Mouse (Mus musculus) hindbrain, embryonic 10.5 days (tissue): ENCODE measurements at regions not wholly inside any gene's neighbourhood (a gene's known extent, or its start where the extent isn't known, plus 50 kb on each side); places are given as distances from the start of the nearest gene placed in this dataset.

Experiments
- DNase-seq: peaks from one replicate; pipeline ENCODE4 v3.0.0-alpha.2; 2017; ENCODE audit warnings: low spot score
- H3K27ac ChIP-seq: fragments of 300-500 bp; sonication (generic); 2 replicates; pipeline ENCODE4 v1.5.1; 2016; ENCODE audit warnings: mild to moderate bottlenecking, moderate library complexity
- H3K27me3 ChIP-seq: fragments of 300-500 bp; sonication (generic); 2 replicates; pipeline ENCODE4 v1.6.1; 2016; ENCODE audit warnings: mild to moderate bottlenecking; ENCODE audit not compliant: poor library complexity, insufficient read depth, severe bottlenecking
- H3K36me3 ChIP-seq: fragments of 300-500 bp; sonication (generic); 2 replicates; pipeline ENCODE4 v1.6.1; 2016; ENCODE audit warnings: mild to moderate bottlenecking, moderate library complexity
- H3K4me1 ChIP-seq: fragments of 300-500 bp; sonication (generic); replicated peaks from 2 replicates; pipeline ENCODE4 v1.6.1; 2016; ENCODE audit warnings: mild to moderate bottlenecking
- H3K4me3 ChIP-seq: fragments of 300-500 bp; sonication (generic); 2 replicates; pipeline ENCODE4 v1.5.1; 2016; ENCODE audit warnings: mild to moderate bottlenecking, moderate library complexity
- H3K9me3 ChIP-seq: fragments of 300-500 bp; sonication (generic); 2 replicates; pipeline ENCODE4 v1.6.1; 2016; ENCODE audit warnings: mild to moderate bottlenecking, moderate library complexity
- WGBS: fragments of 180-500 bp; shearing (Covaris S2); methylation state at CpG from one replicate; pipeline ENCODE4 v1.1.7; 2016; 5-methylcytosine and 5-hydroxymethylcytosine counted together

DNA sequence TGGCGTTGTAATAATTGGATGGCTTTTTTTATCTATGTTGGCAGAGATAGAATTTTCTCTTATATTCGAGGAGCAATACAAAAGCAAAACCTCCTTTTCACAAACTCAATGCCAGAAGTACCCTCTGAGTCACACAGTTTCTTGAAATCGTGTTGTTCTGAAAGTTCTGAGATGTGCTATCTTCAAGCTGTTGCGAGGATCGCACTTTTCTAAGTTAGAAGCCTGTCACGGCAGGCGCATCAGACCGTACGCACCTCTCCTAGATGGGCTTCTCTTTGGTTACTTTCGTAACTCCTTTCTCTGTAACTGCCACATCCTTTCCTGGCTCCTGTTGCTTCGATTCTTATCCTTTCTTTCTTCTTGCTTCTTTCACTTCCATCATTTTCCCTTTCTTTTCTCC lies 271.2 kb upstream of the Arrdc3 start:
- H3K4me3 ChIP-seq, result no peak overlapping the region
- no peaks in the 10 kb centered on the region for H3K4me1 ChIP-seq
- H3K9me3 ChIP-seq, result no peaks in the 10 kb centered on the region
- no peak overlapping the region for H3K27ac ChIP-seq
- no peak for DNase-seq
- no peaks in the 10 kb centered on the region for H3K36me3 ChIP-seq
- WGBS, result 88% methylated on average over 11 of the region's 11 CpGs
- H3K27me3 ChIP-seq, result no peaks in the 10 kb centered on the region

GRCm38 (mm10) chr13:80613167-80613883 lies 269.9 kb upstream of the Arrdc3 start:
- no peak for DNase-seq
- no peaks in the 10 kb centered on the region for H3K9me3 ChIP-seq
- no peak overlapping the region for H3K4me3 ChIP-seq
- 82% methylated on average over 9 of the region's 9 CpGs for WGBS
- no peak overlapping the region for H3K27ac ChIP-seq
- H3K4me1 ChIP-seq, result no peaks in the 10 kb centered on the region
- H3K36me3 ChIP-seq, result no peaks in the 10 kb centered on the region
- H3K27me3 ChIP-seq, result no peaks in the 10 kb centered on the region

GRCm38 (mm10) chr13:80613884-80614247 lies 269.3 kb upstream of the Arrdc3 start:
- no peaks in the 10 kb centered on the region for H3K27me3 ChIP-seq
- no peaks in the 10 kb centered on the region for H3K36me3 ChIP-seq
- no peak overlapping the region for H3K27ac ChIP-seq
- H3K4me3 ChIP-seq, result no peak overlapping the region
- 50% methylated on average over 1 of the region's 1 CpGs for WGBS
- DNase-seq, result no peak
- H3K9me3 ChIP-seq, result no peaks in the 10 kb centered on the region
- no peaks in the 10 kb centered on the region for H3K4me1 ChIP-seq

DNA sequence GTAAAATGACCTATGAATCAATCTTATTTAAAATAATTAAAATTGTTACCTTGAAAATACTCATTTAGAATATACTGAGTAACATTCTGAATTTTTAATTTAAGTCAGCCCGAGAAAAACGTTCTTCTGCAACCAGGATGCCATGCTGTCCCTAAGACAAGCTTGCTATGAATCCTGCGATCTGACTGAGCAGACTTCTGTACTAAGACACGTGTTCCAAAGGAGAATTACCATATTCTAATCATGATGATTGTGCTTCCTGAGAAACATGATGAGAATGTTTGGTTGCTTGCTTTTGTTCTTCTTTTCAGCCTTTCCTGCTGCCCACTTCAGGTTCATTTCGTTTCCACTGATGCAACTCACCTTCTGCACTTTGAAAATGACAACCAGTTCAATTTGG lies 268.2 kb upstream of the Arrdc3 start:
- 65% methylated on average over 5 of the region's 5 CpGs for WGBS
- Histone ChIP-seq H3K27ac (no peak overlapping the region), H3K4me3 (no peak overlapping the region), H3K27me3 (no peaks in the 10 kb centered on the region), H3K9me3 (no peaks in the 10 kb centered on the region), H3K36me3 (no peaks in the 10 kb centered on the region), H3K4me1 (no peaks in the 10 kb centered on the region)
- no peak for DNase-seq

DNA sequence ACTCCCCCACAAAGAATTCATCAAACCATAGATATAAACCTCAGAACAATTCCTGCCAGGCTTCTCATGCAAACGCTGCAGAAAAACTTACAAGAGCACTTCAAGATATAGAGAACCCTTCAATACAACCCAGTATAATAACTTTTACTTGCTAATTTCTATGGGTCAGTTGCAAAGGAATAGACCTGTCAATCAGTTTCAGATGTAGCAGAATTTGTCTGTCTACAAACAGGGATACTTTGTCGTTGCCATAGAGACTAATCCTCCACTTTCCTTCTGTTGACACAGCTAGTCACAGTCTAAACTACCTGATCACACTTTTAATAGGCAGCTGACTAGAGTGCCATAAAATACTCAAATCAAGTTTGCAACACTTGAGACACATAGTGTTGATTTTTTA lies 260.2 kb upstream of the Arrdc3 start:
- no peaks in the 10 kb centered on the region for H3K9me3 ChIP-seq
- no peak for DNase-seq
- H3K4me3 ChIP-seq, result no peak overlapping the region
- no peak overlapping the region for H3K27ac ChIP-seq
- H3K4me1 ChIP-seq, result peaks cover 13% of the 10 kb centered on the region; the same call in 1 of the 2 replicates
- peaks cover 5% of the 10 kb centered on the region; the same call in 1 of the 2 replicates for H3K27me3 ChIP-seq
- 15% methylated on average over 2 of the region's 2 CpGs for WGBS
- H3K36me3 ChIP-seq, result no peaks in the 10 kb centered on the region

- Histone ChIP-seq H3K9me3 (no peaks in the 10 kb centered on the region), H3K4me1 (no peaks in the 10 kb centered on the region), H3K27ac (no peak overlapping the region), H3K4me3 (no peak overlapping the region), H3K36me3 (no peaks in the 10 kb centered on the region), H3K27me3 (no peaks in the 10 kb centered on the region)
- 78% methylated on average over 2 of the region's 2 CpGs for WGBS
- DNase-seq, result no peak
These were observed 241.8 kb upstream of the Arrdc3 start for GRCm38 (mm10) chr13:80641334-80641733.

DNA sequence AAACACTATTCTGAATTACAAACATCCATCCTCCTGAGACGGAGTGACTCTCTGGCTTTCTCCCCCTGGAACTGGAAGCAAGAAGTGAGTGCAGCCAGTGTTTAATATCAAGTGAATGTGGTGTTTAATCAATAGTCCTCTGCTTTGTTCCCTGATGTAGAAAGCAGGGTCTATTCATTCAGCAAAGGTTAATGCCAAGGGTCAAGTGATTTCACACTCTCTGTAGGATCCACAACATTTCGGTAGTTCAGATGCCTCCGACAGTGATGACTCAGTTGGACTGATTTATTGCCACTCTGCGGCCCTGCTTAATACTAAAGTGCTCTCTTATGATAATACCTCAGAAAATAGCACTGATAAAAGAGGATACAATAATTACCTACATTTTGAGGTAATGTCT lies 235.6 kb upstream of the Arrdc3 start:
- Histone ChIP-seq H3K4me3 (no peak overlapping the region), H3K9me3 (no peaks in the 10 kb centered on the region), H3K4me1 (peaks cover 17% of the 10 kb centered on the region), H3K27ac (0 out of 2 replicates have a peak overlapping the region, but pooled peaks have one; percentile 19), H3K36me3 (no peaks in the 10 kb centered on the region), H3K27me3 (no peaks in the 10 kb centered on the region)
- WGBS, result 27% methylated on average over 4 of the region's 4 CpGs
- peak; percentile 9 for DNase-seq

DNA sequence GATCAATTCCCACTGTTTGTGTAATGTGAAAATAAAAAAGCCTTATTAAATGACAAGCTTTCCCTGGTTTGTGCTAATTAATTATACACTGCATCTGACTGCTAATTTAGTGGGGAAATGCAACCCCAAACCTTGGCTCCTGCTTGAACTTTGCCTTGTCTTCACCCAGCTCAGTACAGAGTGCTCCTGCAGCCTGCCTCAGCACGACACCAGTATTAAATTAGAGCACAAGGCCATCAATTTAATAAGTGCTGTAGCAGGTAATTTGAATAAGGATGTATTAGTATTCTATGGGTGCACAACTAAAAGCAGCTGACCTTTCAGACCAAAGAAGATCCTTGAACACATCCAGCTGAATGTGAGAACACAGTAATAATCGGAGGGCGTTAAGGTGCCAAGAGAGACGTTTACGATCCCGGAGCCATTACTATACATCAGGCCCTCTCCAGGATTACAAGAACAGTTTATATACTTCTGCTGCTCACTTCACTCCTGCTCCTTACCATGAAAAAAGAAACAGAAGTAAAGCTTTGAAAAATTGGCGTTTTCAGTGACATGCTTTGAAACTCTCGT lies 230.1 kb upstream of the Arrdc3 start:
- Histone ChIP-seq H3K4me3 (no peak overlapping the region), H3K4me1 (peaks cover 4% of the 10 kb centered on the region; the same call in 1 of the 2 replicates), H3K9me3 (no peaks in the 10 kb centered on the region), H3K36me3 (no peaks in the 10 kb centered on the region), H3K27me3 (no peaks in the 10 kb centered on the region), H3K27ac (no peak overlapping the region)
- 88% methylated on average over 8 of the region's 8 CpGs for WGBS
- DNase-seq, result no peak

DNA sequence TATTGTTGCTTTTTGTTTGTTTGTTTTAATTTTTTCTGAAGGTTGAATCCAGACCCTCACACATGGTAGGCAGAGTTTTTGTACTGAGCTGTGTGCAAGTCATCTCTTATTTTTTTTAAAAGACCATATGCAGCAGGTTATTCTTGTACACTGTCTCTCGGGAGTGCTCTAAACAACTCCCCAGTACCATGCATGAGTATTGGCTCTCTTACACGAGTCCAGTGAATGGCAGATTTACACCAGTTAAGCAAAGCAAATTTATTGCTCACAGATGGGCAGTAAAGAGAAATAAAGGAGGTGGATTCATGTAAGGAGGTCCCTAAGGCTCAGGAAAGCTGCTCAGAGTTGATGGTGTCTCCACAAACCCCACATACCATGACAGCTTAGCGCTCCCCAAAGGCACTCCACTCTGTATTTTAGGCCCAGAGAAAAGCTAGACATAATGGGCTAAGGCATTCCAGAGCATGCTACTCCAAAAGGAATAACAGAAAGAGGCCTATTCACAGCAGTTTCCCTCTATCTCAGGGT lies 216.9 kb upstream of the Arrdc3 start:
- Histone ChIP-seq H3K27ac (no peak overlapping the region), H3K36me3 (no peaks in the 10 kb centered on the region), H3K4me1 (no peaks in the 10 kb centered on the region), H3K4me3 (no peak overlapping the region), H3K9me3 (no peaks in the 10 kb centered on the region), H3K27me3 (no peaks in the 10 kb centered on the region)
- 83% methylated on average over 3 of the region's 3 CpGs for WGBS
- DNase-seq, result no peak

DNA sequence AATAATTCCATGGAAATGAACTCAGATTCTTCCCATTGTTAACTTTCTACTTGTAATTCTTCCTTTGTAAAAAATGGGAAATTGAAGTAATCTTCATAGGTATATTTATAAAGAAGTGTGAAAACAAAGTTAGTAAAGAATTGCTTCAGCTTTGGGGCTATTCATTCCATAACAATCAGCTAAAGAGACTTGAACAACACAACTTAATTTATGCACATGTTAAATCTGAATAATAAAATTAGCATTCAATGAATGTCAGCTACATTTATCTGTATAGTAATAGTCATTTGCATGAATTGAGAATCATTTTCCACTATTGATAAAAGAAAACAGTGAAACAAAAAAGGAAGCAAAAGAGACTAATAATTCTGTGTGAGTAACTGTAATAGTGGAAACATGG lies 193.3 kb upstream of the Arrdc3 start:
- H3K27ac ChIP-seq, result no peak overlapping the region
- no peaks in the 10 kb centered on the region for H3K4me1 ChIP-seq
- no peak overlapping the region for H3K4me3 ChIP-seq
- H3K27me3 ChIP-seq, result no peaks in the 10 kb centered on the region
- DNase-seq, result no peak
- no peaks in the 10 kb centered on the region for H3K36me3 ChIP-seq
- no peaks in the 10 kb centered on the region for H3K9me3 ChIP-seq

GRCm38 (mm10) chr13:80690654-80691386 lies 192.4 kb upstream of the Arrdc3 start:
- DNase-seq, result no peak
- Histone ChIP-seq H3K27me3 (no peaks in the 10 kb centered on the region), H3K36me3 (no peaks in the 10 kb centered on the region), H3K4me3 (no peak overlapping the region), H3K4me1 (no peaks in the 10 kb centered on the region), H3K27ac (no peak overlapping the region), H3K9me3 (no peaks in the 10 kb centered on the region)
- WGBS, result 78% methylated on average over 4 of the region's 4 CpGs

DNA sequence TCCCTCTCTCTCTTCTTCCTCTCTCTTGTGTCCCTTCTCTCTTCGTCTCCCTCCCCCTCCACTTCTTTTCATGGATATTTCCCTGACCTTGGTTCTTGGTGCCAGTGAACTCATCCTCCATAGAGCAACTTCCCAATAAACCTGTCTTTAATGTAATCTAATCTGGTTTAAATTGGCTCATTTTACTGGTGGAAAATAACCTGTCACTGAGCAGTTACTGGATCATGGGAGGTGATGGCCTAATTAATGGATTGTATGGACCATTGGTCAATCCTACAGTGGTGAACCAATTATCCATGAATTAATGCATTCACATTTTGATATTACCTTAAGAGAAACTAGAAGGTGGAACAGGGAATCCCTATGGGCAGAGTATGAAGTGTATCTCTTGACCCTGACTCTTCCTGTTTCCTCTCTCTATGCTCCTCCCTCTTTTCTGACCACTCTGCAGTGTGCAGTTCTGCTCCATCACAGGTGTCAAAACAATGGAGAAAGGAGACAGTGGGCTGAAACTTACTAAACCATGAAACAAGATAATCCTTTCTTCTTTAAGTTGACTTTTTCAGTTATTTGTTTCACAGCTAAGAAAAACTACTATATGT lies 187.5 kb upstream of the Arrdc3 start:
- Histone ChIP-seq H3K27ac (no peak overlapping the region), H3K36me3 (no peaks in the 10 kb centered on the region), H3K9me3 (no peaks in the 10 kb centered on the region), H3K27me3 (no peaks in the 10 kb centered on the region), H3K4me3 (no peak overlapping the region), H3K4me1 (no peaks in the 10 kb centered on the region)
- WGBS, result 72% methylated on average over 1 of the region's 1 CpGs
- DNase-seq, result no peak
